Mouse (Mus musculus) neutrophil, adult 5-6 weeks (primary cell): ENCODE measurements around the gene 1700028J19Rik. TPM values are rescaled to one million over a fixed set of nuclear protein-coding genes. Genes with fewer than 3 reads are reported as not detected.

ENCODE experiments used
- ATAC-seq: fragments of 151-379, 151-347 bp; 2 replicates; pipeline ENCODE4 v1.8.0; 2017; ENCODE audit warnings: mild to moderate bottlenecking, moderate TSS enrichment; ENCODE audit not compliant: insufficient number of reproducible peaks, poor library complexity, low FRiP score, severe bottlenecking; ENCODE audit errors: extremely low read depth
- total RNA-seq: library from RNA; stranded (forward); fragments of 200-1000 nt; gene quantifications from 2 replicates; pipeline ENCODE4 v1.2.3, GENCODE M21; 2017

The 1700028J19Rik gene
- 1.4 TPM in 1 of 2 replicates, not detected in the other for total RNA-seq

DNA sequence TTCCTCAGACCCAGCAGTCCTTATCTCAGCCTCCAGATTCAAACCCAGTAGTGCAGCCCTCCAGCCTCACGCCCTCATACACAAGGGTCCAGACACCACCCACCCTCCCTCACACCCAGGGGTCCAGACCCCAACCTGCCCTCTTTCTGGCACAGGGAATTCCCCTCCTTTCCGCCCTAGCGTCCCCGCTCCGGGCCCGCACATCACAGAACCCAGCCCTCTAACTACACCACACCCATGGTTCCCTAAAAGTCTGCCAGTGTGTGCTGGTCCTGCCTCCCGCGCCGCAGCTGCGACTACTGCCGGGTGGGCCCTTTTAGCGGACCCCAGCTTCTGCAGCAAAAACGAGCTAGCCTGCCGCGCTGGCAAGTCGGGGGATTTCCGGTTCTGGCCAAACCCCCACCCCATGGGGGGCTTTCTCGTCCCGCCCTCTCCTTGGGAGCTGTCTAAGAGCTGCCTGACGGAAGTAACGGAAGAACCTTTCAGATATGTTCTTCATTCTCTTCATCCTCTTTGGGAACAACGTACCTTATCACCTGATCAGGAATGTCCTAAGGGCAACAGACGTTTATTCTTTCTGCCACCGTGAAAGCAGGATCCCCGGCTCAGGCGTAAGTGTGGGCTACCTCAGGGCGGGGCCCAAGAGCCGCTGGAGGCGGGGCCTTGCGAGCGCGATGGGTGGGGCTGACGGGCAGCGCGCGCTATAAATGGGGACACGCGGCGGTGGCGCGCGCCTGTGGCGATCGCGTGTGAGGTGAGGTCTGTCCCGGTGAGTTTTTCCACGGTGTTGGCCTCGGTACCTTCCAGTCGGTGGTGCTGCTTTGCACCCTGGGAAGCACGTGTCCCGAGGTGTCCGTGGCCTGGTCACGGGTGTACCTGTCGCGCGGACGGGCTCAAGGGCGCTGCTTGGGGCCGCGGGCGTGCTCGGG, at the start of gene 1700028J19Rik, which contains the start of gene 2410002F23Rik:
TSS of gene 1700028J19Rik (minus strand) at position 641 of the 929 bp plus-strand sequence.
TSS of gene 2410002F23Rik (plus strand) at position 668 of the 929 bp plus-strand sequence.
- peak; percentile 69 for ATAC-seq

DNA sequence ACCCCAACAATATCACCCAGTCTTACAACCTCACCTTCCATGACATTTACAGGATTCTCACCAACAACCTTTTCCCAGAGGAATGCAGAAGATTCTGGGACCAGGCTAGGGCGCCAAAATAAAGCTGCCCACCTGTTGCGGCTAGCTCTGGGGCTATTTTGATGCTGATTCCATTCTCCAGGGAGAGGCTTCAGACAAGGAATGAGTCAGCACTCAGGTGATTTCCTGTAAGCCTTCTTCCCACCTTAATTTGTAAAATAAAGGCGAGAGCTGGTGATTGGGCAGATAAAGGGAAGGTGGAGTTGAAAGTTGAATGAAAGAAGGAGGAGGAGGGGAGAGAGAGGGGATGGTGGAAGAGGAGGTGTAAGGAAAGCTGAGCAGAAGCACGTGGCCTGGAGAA, 44.9 kb upstream of the 1700028J19Rik start:
- ATAC-seq = no peak

DNA sequence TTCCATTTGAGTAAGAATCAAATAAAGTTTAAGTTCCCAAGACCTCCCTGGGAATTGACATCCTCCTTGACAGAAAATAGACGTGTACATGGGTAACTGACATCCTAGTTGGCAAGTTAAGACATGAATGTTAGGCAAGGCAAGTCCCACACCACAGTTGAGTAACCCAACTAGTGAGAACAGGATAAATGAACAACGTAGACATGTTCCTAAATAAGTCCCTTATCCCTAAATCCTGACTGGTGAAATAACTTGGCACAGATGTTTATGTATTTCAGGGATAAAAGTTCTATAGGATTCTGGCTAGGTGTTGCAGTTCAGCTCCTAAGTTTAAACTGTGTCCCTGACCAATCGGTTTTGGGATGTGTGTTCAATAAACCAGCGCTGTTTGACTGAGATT, 44.5 kb upstream of the 1700028J19Rik start:
- no peak for ATAC-seq

DNA sequence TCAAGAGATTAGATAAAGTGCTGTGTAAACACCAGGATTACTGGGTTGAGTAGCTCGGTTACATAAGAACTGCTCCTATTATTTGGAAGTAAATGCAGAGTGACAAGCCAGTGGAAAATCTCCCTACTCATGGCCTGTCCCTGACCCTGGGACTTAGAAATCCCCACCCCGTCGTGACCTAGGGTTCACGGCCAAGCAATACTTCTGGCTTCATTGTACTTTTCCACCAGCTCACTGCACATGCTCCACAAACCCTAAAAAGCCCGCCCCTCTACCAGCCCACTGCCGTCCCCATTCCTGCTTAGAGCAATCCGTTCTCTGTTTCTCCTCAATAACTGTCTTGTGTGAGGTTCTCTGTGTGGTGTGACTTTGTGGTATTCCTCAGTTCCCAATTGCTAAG, 41.3 kb upstream of the 1700028J19Rik start:
- no peak for ATAC-seq

DNA sequence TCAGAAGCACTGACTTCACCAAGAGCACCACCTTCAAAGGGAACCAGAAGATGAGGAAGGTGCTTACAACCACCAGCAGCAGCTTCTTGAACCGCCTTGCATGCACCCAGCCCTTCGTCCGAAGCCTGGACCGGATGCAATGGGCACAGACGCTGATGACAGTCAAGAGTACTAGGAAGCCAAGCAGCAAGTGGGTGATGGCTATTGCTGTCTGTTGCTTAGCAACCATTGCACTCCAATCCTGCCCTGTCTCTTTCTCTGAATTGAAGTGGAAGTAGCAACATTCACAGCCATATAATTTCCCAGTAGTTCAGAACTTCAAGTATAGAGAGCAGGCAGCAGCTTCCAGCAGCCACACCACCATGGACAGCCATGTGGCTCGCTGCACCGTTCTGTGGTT, 35.1 kb upstream of the 1700028J19Rik start:
- ATAC-seq = no peak

DNA sequence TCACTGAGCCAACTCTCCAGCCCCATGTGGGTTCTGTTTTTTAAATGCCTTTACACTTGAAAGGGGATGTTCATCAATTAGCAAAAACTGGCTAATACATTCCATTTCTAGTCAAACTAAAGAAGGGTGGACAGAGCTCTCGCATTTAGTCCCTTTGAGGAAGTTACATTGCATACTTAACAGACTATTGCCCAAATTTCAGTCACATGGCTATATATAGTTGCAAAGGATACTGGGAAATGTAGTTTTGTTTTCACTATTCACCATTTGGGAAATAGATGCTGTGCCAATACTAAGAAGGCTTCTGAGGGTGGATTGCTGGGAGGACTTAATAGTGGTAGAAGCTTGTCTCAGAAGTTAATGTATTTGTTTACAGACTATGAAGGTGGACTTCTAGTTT, 34.5 kb upstream of the 1700028J19Rik start:
- 0 out of 2 replicates have a peak, but pooled peaks have one; percentile 43 for ATAC-seq

DNA sequence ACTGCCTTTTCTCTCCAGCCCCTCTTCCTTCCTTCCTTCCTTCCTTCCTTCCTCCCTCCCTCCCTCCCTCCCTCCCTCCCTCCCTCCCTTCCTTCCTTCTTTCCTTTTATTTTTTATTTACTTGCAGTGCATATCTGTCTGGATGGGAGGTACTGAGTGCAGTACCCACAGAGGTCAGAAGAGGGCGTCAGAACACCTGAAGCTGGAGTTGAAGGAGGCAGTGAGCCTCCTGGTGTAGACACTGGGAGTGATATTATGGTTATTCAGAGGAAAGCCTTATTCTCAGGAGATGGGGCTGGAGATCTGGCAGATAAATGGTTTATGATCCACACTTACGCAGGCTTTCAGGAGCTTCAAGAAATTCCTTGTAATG, 30.7 kb upstream of the 1700028J19Rik start:
- 0 out of 2 replicates have a peak, but pooled peaks have one; percentile 38 for ATAC-seq

DNA sequence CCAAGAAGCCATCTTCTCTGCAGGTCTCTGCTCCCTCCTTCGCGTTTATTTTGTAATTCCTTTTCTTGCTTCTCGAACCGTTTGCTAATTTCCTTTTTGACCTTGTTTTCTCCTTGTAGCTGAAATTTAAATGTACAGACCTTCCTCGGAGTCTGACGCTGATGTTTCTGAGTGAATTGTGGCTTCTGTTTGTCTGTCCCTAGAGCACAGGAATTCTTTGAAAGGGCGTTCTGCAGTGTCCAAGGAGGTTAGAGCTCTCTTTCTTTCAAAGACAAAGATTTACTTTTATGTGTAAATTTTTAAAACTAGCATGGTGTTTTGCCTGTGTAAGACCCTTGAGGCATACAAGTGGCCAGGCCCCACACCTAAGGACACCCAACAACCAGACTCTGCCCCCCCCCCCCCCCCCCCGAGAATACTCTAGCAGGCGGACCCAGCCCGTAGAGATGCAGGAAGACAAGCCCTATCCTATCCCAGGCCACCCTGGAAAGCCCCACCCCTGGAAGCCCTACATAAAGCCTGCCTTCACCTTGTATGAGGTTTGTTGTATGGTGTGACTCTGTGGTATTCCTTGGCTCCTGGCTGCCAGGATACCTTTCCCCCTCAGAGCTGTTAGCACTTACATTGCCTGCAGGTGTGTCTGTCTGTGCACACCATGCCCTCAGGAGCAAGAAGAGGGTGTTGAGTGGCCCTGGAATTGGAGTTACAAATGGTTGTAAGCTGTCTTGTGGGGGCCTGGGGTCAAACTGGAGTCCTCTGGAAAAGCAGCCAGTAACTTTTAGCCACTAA, 30.2 kb upstream of the 1700028J19Rik start:
- no peak for ATAC-seq

DNA sequence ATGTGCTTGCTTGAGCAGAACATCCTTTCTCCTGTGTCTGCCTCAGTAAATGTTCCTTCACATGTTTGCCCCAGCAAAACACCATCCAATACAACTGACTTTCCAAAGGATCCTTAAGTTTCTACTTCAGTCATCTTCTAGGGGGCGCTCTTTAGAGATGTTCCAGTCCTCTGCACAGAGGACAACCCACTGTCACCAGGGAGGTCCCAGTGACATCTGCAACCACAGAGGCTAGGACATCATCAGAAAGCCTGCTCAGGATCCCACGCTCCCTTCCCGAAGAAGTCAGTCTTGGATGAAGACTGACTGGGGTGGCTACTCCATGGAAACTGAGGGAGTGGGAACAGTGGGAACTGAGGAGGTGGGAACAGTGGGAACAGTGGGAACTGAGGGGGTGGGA, 29.1 kb upstream of the 1700028J19Rik start:
- ATAC-seq = no peak

DNA sequence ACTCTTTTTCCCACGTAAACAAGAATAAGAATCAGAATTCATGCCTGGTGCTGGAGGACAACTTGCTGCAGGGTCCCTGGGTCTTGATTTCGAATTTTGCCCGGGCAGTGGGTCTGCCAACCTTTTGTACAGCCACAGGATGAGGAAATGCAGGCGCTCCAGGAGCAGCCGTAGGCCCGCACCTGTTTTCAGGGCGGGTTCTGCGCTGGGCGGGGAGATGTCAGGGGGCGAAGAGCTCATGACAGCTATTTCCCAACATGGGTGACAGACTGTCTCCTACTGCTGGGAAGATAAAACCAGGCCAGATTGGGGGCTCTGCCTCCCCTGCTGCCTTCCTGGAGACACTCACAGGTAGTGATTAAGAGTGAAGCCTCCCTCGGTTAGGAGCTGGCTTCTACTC, 27.6 kb upstream of the 1700028J19Rik start:
- no peak for ATAC-seq

DNA sequence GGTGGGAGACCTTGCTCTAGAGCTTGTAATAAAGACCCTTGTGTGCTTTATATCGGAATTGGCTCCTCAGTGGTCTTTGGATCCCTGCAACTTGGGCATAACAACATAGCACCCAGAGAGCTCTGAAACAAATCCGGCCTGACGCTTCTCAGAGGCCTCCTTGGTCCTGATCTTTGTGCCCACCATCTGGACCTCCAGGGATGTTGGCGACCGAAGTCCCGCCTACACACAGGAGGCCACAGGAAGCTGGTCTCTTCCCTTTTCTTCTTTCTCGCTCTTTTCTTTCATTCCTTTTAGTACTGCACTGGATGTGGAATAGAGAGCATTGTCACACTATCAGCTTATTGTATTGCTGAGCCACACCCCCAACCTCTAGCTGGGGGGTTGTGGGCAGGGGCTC, 27.0 kb upstream of the 1700028J19Rik start:
- no peak for ATAC-seq

DNA sequence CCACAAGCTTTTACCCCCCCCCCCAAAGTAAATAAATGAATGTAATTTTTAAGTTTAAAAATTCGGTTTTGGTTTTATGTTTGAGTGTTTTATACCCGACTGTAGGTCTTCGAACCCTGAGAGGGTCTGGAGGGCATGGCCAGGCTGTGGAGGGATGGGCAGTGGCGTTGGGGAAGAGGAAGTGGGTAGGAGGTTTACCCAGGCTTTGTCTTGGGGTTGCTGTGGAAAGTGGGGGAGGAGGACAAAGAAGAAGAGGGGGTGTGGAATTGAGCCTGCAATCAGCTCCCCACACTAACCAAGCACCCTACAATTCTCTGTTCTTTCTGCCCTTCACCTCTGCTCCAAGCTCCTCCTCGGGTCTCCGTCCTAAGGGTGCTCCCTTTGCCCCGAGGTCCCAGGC, 26.1 kb upstream of the 1700028J19Rik start:
- ATAC-seq = no peak

DNA sequence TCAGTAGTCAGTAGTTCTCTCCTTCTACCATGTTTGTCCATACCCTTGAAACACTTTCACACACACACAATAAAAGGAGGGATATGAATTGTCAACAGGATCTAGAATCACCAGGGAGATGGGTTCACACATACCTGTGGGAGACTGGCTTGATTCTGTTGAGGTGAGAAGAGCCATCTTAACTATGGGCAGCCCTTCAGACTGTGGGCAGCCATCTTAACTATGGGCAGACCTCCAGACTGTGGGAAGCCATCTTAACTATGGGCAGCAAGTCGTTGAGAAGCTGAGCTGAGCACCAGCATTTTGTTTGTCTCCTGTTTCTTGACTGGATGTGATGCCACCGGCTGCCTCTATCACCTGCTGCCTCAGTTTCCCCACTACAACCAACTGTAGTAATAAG, 24.8 kb upstream of the 1700028J19Rik start:
- ATAC-seq = peak; percentile 31; the same call in 1 of the 2 replicates

DNA sequence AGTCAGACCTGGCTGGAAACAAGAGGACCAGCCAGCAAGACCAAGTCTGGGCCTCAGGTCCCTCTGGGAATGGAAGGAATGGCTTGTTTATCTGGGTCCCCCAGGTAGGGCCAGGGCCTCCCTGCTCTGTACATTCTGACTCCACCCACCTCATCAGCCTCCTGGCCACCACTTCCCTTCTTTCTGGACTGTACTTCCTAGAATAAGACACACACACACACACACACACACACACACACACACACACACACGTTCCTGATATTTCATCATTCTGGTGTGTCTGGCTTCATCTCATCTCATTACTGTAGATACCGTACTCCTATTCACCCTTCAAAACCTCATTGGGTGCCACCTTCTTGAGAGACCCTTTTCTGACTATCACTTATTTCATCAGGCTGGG, 22.9 kb upstream of the 1700028J19Rik start:
- no peak for ATAC-seq

DNA sequence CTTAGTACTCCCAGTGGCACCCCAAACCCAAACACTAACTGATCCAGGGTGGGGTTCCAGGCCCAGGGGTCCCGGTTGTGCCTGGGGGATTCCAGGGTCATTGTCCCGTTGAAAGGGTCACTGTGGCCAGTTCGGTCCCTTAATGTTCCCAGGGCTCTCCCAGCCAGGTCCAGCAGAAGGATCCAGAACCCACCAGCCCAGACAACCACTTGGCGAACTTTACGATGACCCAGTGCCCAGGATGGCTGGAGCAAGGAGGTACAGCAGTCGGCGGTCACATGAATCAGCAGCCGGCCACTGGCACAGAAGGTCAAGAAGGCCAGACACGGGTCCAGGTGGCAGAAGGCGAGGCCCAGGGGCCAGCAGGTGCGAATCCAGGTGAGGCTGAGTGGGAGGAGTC, 21.6 kb upstream of the 1700028J19Rik start:
- no peak for ATAC-seq

DNA sequence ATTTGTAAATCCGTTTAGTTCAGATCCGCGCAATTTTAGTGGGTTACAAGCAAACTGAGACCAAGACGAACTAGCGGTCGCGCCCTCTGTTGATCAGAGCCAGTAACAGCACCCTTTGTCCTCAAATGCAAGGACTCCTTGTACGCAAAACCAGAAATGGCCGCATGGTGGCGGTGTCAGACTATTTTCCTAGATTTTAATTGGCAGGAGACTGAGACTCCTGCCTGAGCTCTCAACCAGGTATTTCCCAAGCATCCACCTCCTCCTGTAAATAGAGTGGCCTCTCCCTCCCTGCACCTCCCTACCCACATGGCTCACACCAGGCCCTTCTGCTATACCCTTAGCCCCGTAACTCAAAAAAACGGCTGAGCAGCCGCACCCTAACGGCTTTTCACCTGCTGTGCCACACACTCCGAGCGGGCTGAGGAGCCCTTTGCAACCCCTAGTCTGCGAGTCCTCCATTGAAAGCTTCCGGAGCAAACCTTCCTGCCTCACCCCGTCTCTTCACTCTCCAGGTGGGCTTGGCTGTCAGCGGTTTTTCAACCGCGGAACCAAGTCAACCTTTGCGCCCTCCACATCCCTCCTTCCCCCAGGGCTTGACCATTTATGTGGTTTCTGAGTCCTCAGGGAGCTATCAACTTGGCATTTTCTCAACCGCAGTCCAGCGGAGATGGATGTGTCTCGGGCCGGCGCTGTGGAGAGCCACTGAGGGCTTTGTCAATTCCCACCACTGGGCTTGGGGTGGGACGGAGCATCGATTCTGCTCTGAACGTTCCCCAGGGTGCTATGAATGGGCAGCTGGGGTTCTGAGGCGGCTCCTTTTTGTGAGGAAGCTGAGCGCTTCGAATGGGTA, 16.5 kb upstream of the 1700028J19Rik start:
- ATAC-seq = peak; percentile 90

DNA sequence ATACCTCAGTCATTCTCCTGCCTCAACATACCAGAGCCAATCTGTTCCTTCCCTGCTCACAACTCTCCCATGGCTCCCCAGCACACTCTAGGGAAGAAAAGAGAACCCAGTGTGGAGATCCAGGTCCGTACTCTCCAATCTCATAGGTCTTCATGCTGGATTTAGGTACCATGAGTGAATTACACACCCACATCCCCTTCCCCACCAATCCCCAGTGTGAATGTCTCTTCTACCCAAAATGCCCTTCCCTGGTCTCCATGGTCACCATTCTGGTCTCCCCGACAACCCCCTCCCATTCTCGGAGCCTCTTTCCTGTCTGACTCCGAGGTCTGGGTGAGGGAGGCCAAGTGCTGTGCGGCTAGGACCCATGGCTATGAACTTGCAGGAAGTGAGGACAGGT, 14.7 kb upstream of the 1700028J19Rik start, which contains the start of gene Gm15517:
TSS of gene Gm15517 (plus strand) at position 301 of the 400 bp plus-strand sequence.
- no peak for ATAC-seq

DNA sequence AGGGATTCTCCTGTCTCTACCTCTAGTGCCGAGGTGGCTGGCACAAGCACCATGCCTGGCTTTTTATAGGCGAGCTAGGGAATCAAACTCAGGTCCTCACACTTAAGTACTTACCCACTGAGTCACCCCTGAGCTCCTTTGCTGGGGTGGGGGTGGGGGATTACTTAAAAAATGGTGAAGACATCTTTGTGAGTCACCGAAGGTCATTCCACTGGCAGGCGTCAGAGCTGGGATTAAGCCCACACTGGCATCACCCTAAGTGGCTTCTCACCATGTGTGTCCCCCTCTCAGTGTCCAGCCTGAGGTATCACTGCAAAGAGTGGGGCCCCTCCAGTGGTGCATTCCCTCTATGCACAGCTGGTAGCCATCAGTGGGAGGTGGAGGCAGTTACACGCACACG, 13.9 kb upstream of the 1700028J19Rik start:
- ATAC-seq = no peak

DNA sequence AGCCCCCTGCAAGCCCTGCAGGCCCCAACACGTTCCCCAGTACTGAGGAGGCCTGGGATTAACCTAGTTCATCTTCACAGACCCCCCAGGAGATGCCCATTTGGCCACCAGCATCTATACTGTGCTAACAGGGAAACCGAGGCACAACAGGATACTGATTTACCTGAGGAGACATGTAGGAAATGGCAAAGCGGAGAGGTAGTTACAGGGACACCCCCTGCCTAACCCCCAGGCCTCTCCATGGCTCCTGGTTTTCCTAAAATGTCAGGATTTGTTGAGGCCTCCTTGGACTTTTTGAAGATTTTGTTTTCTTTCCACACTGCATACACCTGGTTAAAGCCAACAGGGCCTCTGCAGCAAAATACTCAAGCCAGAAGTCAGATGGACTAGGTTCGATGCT, 10.8 kb upstream of the 1700028J19Rik start, which contains the start of gene Acp4:
TSS of gene Acp4 (minus strand) at position 101 of the 400 bp plus-strand sequence.
- ATAC-seq = no peak
